Mouse (Mus musculus) frontal cortex, postnatal 36 days (tissue): ENCODE results near the gene 4930550C14Rik.

Source experiments
- DNase-seq, 2 experiments: peaks; one replicate each; pipeline ENCODE4 v3.0.0; 2022; ENCODE audit warnings: low spot score in 2 of 2

Gene 4930550C14Rik

GRCm38 (mm10) chr9:53404050-53404752 lies 2.1 kb downstream of the 4930550C14Rik start:
- DNase-seq = no peak

GRCm38 (mm10) chr9:53404753-53405722 lies 2.9 kb downstream of the 4930550C14Rik start:
- peak; percentile 50 to 69 for DNase-seq

- DNase-seq = no peak
Measured at GRCm38 (mm10) chr9:53408548-53408947, 6.4 kb downstream of the 4930550C14Rik start.

- no peak for DNase-seq
Measured at GRCm38 (mm10) chr9:53408953-53409361, 6.8 kb downstream of the 4930550C14Rik start.

- no peak for DNase-seq
Measured at GRCm38 (mm10) chr9:53409427-53409826, 7.3 kb downstream of the 4930550C14Rik start.

- DNase-seq = no peak
Measured at GRCm38 (mm10) chr9:53422133-53422896, 20.2 kb downstream of the 4930550C14Rik start.

- no peak for DNase-seq
Measured at GRCm38 (mm10) chr9:53426726-53427125, 24.6 kb downstream of the 4930550C14Rik start.

GRCm38 (mm10) chr9:53427638-53428037 lies 25.5 kb downstream of the 4930550C14Rik start:
- DNase-seq = no peak

GRCm38 (mm10) chr9:53435830-53436570 lies 33.9 kb downstream of the 4930550C14Rik start:
- DNase-seq = no peak

GRCm38 (mm10) chr9:53450609-53451008 lies 48.5 kb downstream of the 4930550C14Rik start:
- no peak for DNase-seq

- no peak for DNase-seq
Measured at GRCm38 (mm10) chr9:53452038-53452437, 49.9 kb downstream of the 4930550C14Rik start.

- DNase-seq = no peak
Measured at GRCm38 (mm10) chr9:53472806-53473518, 70.8 kb downstream of the 4930550C14Rik start.
